Mouse (Mus musculus): ENCODE measurements around the gene Snrnp25.

The Snrnp25 gene

GRCm38 (mm10) chr11:32245614-32246013, 40.4 kb downstream of the Snrnp25 start:
- no peak for DNase-seq

- no peak for DNase-seq
Observed at GRCm38 (mm10) chr11:32247068-32247467, 41.9 kb downstream of the Snrnp25 start.

GRCm38 (mm10) chr11:32248350-32248749, 43.1 kb downstream of the Snrnp25 start:
- no peak for DNase-seq

GRCm38 (mm10) chr11:32250880-32251763, 45.9 kb downstream of the Snrnp25 start:
- no peak for DNase-seq

- no peak for DNase-seq
Observed at GRCm38 (mm10) chr11:32253121-32253520, 47.9 kb downstream of the Snrnp25 start.

GRCm38 (mm10) chr11:32256146-32256545, 50.9 kb downstream of the Snrnp25 start:
- no peak for DNase-seq

GRCm38 (mm10) chr11:32256566-32256965, 51.4 kb downstream of the Snrnp25 start:
- no peak for DNase-seq
